Mouse (Mus musculus): Measurements from ENCODE around the gene Grin3b. TPM values are rescaled to one million over a fixed set of nuclear protein-coding genes. Genes with fewer than 3 reads are reported as not detected.

Gene Grin3b
- polyA plus RNA-seq, 1 experiment = not detected

DNA sequence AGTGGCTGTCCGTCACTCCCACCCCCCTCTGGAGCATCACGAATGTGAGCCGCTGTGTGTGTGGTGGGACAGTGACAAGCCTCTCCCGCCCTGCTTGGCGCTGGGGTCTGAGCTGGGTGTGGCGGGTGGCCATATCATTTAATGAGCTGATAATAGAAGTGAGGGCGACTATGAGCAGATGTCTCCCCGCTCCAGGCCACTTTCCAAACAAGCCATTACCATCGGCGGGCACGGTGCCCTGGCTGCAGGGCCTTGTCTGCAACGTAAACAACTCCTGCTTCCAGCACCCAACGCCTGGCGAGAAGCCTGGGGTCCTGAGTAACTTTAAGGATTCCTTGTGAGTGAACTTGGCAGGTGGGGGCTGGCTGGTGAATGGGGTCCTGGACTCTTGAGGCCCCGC, 27.3 kb downstream of the Grin3b start:
- Histone ChIP-seq H3K4me3 (replicated peaks; ENCODE audit: control insufficient read depth, low read depth, low read length) (peak overlapping the region; percentile 82), H3K27ac (ENCODE audit: control insufficient read depth, insufficient read depth, low read depth, low read length, poor library complexity) (peak overlapping the region; percentile 88), H3K4me1 (ENCODE audit: control insufficient read depth, insufficient read depth, low read length) (peaks cover 2% of the 10 kb centered on the region)
- TF ChIP-seq CTCF (IDR thresholded peaks at IDR 0.05; ENCODE audit: control insufficient read depth, insufficient read depth, low read length) = no peak
- TF ChIP-seq POLR2A (IDR thresholded peaks at IDR 0.05; ENCODE audit: borderline replicate concordance, control insufficient read depth, low read depth, low read length) = peak; percentile 19; the same call in 1 of the 2 replicates
- 50% methylated on average over 15 of the region's 15 CpGs for WGBS

DNA sequence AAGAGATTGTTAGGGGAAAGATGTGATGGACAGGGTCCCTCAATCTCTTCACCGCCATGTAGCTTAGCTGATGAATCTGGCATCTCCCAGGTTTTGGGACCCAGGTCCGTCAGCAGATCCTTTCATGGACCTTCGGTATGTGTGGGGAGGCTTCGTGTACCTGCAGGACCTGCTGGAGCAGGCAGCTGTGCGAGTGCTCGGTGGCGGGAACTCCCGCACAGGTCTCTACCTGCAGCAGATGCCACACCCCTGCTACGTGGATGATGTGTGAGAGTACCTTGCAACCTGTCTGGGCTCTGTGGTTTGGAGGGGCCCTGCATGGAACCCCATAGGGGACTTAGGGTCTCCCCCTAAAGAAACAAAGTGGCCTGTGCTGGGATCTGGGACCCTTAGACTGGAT, 31.4 kb downstream of the Grin3b start:
- Histone ChIP-seq H3K4me3 (replicated peaks; ENCODE audit: control insufficient read depth, low read depth, low read length) (no peak overlapping the region), H3K4me1 (ENCODE audit: control insufficient read depth, insufficient read depth, low read length) (no peaks in the 10 kb centered on the region; the same call in 1 of the 2 replicates), H3K27ac (ENCODE audit: control insufficient read depth, insufficient read depth, low read depth, low read length, poor library complexity) (no peak overlapping the region)
- 91% methylated on average over 9 of the region's 9 CpGs for WGBS
- TF ChIP-seq POLR2A (IDR thresholded peaks at IDR 0.05; ENCODE audit: borderline replicate concordance, control insufficient read depth, low read depth, low read length) (no peak), CTCF (IDR thresholded peaks at IDR 0.05; ENCODE audit: control insufficient read depth, insufficient read depth, low read length) (no peak)

DNA sequence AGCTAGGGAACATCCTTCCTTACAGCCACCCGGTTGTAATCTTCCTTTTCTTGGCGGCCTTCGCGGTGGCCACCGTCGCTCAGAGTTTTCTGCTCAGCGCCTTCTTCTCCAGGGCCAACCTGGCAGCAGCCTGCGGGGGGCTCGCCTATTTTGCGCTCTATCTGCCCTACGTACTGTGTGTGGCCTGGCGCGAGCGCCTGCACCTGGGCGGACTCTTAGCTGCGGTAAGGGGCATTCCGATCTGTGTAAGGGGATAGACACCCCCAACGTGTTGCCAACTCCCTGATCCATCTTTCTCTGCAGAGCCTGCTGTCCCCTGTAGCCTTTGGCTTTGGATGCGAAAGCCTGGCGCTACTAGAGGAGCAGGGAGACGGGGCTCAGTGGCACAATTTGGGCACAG, 32.3 kb downstream of the Grin3b start:
- 91% methylated on average over 21 of the region's 21 CpGs for WGBS
- Histone ChIP-seq H3K4me3 (replicated peaks; ENCODE audit: control insufficient read depth, low read depth, low read length) (no peak overlapping the region), H3K4me1 (ENCODE audit: control insufficient read depth, insufficient read depth, low read length) (no peaks in the 10 kb centered on the region; the same call in 1 of the 2 replicates), H3K27ac (ENCODE audit: control insufficient read depth, insufficient read depth, low read depth, low read length, poor library complexity) (no peak overlapping the region)
- TF ChIP-seq CTCF (IDR thresholded peaks at IDR 0.05; ENCODE audit: control insufficient read depth, insufficient read depth, low read length) = no peak
- no peak for TF ChIP-seq POLR2A (IDR thresholded peaks at IDR 0.05; ENCODE audit: borderline replicate concordance, control insufficient read depth, low read depth, low read length)

DNA sequence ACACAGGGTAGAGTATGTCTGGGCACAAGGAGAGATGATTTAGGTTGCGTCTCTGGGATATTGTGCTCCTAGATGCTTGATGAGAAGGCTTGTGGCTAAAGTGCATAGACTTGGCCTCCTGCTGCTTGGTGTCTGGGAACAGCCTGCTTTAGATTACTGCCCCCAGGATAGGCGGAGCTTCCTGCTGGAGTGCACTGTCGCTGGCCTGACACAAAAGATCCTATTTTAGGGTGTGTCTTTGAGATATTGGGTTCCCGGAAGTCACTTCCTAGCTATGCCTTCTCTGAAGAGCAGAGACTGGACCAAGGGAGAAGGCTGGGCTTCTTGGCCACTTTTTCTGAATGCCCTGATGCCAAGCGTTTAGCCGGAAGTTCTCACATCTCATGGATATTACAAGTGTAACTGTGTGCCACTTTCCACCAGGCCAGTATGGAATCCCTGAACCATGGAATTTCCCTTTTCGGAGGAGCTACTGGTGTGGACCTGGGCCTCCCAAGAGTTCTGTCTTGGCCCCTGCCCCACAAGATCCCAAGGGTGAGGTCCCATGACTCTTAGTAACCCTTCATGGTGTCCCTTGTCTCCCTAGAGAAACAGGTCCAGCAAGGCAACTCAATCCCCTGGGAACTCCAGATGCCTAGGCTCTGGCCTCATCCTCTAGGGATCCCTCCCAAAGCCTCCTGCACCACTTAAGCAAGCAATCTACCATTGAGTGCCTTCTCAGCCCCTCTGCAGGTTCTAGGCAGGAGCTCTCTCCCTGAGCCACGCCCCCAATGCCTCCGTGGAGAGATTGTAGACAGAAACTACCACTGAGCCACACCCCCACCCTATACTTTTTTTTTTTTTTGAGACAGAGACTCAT, 33.1 kb downstream of the Grin3b start:
- TF ChIP-seq CTCF (IDR thresholded peaks at IDR 0.05; ENCODE audit: control insufficient read depth, insufficient read depth, low read length) = no peak
- TF ChIP-seq POLR2A (IDR thresholded peaks at IDR 0.05; ENCODE audit: borderline replicate concordance, control insufficient read depth, low read depth, low read length) = no peak
- no peak overlapping the region for H3K4me3 ChIP-seq (replicated peaks; ENCODE audit: control insufficient read depth, low read depth, low read length)
- H3K4me1 ChIP-seq (ENCODE audit: control insufficient read depth, insufficient read depth, low read length) = no peaks in the 10 kb centered on the region
- no peak overlapping the region for H3K27ac ChIP-seq (ENCODE audit: control insufficient read depth, insufficient read depth, low read depth, low read length, poor library complexity)
- WGBS = 68% methylated on average over 9 of the region's 9 CpGs

DNA sequence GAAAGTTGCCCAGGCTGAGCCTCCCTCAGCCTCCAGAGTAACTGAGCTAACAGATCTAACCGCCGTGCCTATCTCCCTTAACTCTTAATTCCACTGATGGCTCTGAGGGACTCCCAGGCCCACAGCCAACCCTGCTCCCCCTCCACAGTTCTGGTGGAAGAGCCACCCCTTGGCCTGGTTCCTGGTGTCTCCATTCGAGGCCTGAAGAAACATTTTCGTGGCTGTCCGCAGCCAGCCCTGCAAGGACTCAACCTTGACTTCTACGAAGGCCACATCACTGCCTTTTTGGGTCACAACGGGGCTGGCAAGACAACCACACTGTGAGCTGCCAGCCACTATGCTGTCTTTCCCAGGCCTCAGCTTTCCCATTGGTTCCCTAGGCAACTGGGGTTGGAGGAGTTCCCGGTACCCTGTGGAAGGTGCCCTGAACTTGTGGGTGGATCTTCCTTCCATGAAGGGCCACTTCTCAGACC, 33.8 kb downstream of the Grin3b start:
- TF ChIP-seq CTCF (IDR thresholded peaks at IDR 0.05; ENCODE audit: control insufficient read depth, insufficient read depth, low read length) (no peak), POLR2A (IDR thresholded peaks at IDR 0.05; ENCODE audit: borderline replicate concordance, control insufficient read depth, low read depth, low read length) (no peak)
- no peak overlapping the region for H3K27ac ChIP-seq (ENCODE audit: control insufficient read depth, insufficient read depth, low read depth, low read length, poor library complexity)
- H3K4me3 ChIP-seq (replicated peaks; ENCODE audit: control insufficient read depth, low read depth, low read length) = no peak overlapping the region
- H3K4me1 ChIP-seq (ENCODE audit: control insufficient read depth, insufficient read depth, low read length) = no peaks in the 10 kb centered on the region
- WGBS = 77% methylated on average over 8 of the region's 8 CpGs

DNA sequence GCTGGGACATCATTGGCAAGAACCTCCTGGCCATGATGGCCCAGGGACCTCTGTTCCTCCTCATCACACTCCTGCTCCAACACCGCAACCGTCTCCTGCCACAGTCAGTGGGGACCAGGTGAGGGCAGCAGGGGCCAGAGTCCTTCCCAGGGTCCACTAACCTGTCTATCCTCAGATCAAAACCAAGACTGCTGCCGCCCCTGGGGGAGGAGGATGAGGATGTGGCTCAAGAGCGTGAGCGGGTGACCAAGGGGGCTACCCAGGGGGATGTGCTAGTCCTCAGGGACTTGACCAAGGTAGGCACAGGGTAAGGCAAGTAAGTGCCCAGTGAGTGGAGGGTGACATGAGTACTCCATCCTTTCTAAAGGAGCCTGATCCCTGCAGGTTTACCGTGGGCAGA, 41.2 kb downstream of the Grin3b start:
- 95% methylated on average over 6 of the region's 6 CpGs for WGBS
- peaks cover 5% of the 10 kb centered on the region; the same call in 1 of the 2 replicates for H3K4me1 ChIP-seq (ENCODE audit: control insufficient read depth, insufficient read depth, low read length)

DNA sequence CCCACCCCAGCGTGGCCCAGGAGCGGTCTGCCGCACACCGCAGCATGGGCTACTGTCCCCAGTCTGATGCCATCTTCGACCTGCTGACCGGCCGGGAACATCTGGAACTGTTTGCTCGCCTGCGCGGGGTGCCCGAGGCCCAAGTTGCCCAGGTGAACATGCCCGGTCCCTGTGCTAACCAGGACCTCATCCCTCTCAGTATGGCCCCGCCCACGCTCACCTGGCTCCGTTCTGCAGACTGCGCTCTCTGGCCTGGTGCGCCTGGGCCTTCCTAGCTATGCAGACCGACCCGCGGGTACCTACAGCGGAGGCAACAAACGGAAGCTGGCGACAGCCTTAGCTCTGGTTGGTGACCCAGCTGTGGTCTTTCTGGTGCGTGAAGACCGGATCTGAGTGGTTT, 43.1 kb downstream of the Grin3b start:
- no peak overlapping the region for H3K4me3 ChIP-seq (replicated peaks; ENCODE audit: control insufficient read depth, low read depth, low read length)
- 90% methylated on average over 25 of the region's 25 CpGs for WGBS
- TF ChIP-seq CTCF (IDR thresholded peaks at IDR 0.05; ENCODE audit: control insufficient read depth, insufficient read depth, low read length) (no peak), POLR2A (IDR thresholded peaks at IDR 0.05; ENCODE audit: borderline replicate concordance, control insufficient read depth, low read depth, low read length) (no peak)

More for the DNA sequence above, 41.2 kb downstream of the Grin3b start:
- no peak overlapping the region for H3K4me3 ChIP-seq (replicated peaks; ENCODE audit: control insufficient read depth, low read depth, low read length)
- H3K27ac ChIP-seq (ENCODE audit: control insufficient read depth, insufficient read depth, low read depth, low read length, poor library complexity) = no peak overlapping the region
- TF ChIP-seq CTCF (IDR thresholded peaks at IDR 0.05; ENCODE audit: control insufficient read depth, insufficient read depth, low read length) = no peak
- no peak for TF ChIP-seq POLR2A (IDR thresholded peaks at IDR 0.05; ENCODE audit: borderline replicate concordance, control insufficient read depth, low read depth, low read length)

DNA sequence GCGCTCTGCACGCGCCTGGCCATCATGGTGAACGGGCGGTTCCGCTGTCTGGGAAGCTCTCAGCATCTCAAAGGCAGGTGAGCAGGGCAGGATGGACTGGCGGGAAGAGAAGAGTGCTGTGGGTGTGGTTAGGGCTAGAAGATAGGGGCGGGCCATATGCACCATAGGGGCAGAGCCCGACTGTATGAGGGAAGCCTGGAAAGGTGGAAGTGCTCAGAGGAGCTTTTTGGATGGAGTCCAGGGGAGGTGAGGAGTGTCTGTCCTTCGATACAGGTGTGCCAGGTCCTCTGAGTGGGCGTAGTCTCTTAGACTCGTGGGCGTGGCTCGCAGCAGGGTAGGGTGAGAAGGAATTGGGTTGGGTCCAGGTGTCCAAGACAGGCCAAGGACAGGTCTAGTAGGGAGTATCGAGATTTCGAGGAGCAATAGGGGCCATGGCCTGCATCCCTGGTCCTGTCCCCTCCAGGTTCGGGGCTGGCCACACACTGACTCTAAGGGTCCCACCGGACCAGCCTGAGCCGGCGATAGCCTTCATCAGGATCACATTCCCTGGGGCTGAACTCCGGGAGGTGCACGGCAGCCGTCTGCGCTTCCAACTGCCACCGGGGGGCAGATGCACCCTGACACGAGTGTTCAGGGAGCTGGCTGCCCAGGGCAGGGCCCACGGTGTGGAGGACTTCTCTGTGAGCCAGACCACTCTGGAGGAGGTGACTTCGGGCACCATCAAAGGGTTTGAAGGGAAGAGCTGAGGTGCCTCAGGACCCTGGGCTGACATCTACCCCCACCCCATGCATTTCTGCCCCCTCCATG, 44.2 kb downstream of the Grin3b start:
- WGBS = 69% methylated on average over 28 of the region's 28 CpGs
- H3K27ac ChIP-seq (ENCODE audit: control insufficient read depth, insufficient read depth, low read depth, low read length, poor library complexity) = peak overlapping the region; percentile 43
- peaks cover 7% of the 10 kb centered on the region; the same call in 1 of the 2 replicates for H3K4me1 ChIP-seq (ENCODE audit: control insufficient read depth, insufficient read depth, low read length)
- TF ChIP-seq CTCF (IDR thresholded peaks at IDR 0.05; ENCODE audit: control insufficient read depth, insufficient read depth, low read length) (peak; percentile 58), POLR2A (IDR thresholded peaks at IDR 0.05; ENCODE audit: borderline replicate concordance, control insufficient read depth, low read depth, low read length) (peak; percentile 30; the same call in 1 of the 2 replicates)
- H3K4me3 ChIP-seq (replicated peaks; ENCODE audit: control insufficient read depth, low read depth, low read length) = no peak overlapping the region

More for the DNA sequence above, 43.1 kb downstream of the Grin3b start:
- Histone ChIP-seq H3K4me1 (ENCODE audit: control insufficient read depth, insufficient read depth, low read length) (peaks cover 6% of the 10 kb centered on the region; the same call in 1 of the 2 replicates), H3K27ac (ENCODE audit: control insufficient read depth, insufficient read depth, low read depth, low read length, poor library complexity) (no peak overlapping the region; the same call in 1 of the 2 replicates)

Data from bone marrow, adult 2 months (tissue).